Mouse (Mus musculus) heart, adult 2 months (tissue): ENCODE data around the gene Rhoc.

Experiments used
- CTCF ChIP-seq: fragments of 200-600 bp; IDR thresholded peaks from 2 replicates; pipeline ENCODE4 v1.8.1; 2022; ENCODE audit warnings: antibody characterized with exemption, mild to moderate bottlenecking, moderate library complexity
- POLR2A ChIP-seq: fragments of 200-500 bp; IDR thresholded peaks from 2 replicates; pipeline ENCODE4 v1.6.1; 2011; ENCODE audit warnings: mild to moderate bottlenecking, low read depth, low read length, control low read depth; ENCODE audit not compliant: insufficient read depth

- TF ChIP-seq CTCF, result no peak
- no peak for TF ChIP-seq POLR2A
Measured at GRCm38 (mm10) chr3:104820426-104820825, 32.3 kb downstream of the Rhoc start.
